Mouse (Mus musculus) retina, adult 2 months (tissue): ENCODE measurements at regions not wholly inside any gene's neighbourhood (a gene's known extent, or its start where the extent isn't known, plus 50 kb on each side); places are given as distances from the start of the nearest gene placed in this dataset.

Source experiments
- DNase-seq: peaks from one replicate; pipeline ENCODE4 v3.0.0-alpha.2; 2012; ENCODE audit warnings: low read depth, low spot score

- DNase-seq, result no peak
Observed at GRCm38 (mm10) chr12:27283964-27284363, 58.4 kb downstream of the Sox11 start.

- DNase-seq, result no peak
Observed at GRCm38 (mm10) chr12:27261965-27262364, 80.4 kb downstream of the Sox11 start.

- no peak for DNase-seq
Observed at GRCm38 (mm10) chr12:27254125-27254524, 88.2 kb downstream of the Sox11 start.

GRCm38 (mm10) chr12:27251521-27251920, 90.9 kb downstream of the Sox11 start:
- DNase-seq, result no peak

- no peak for DNase-seq
Observed at GRCm38 (mm10) chr12:27248545-27248855, 93.9 kb downstream of the Sox11 start.

GRCm38 (mm10) chr12:27247756-27248544, 94.4 kb downstream of the Sox11 start:
- DNase-seq, result no peak

GRCm38 (mm10) chr12:27235748-27236147, 106.6 kb downstream of the Sox11 start:
- DNase-seq, result no peak

GRCm38 (mm10) chr12:27221541-27221940, 120.8 kb downstream of the Sox11 start:
- no peak for DNase-seq

- no peak for DNase-seq
Observed at GRCm38 (mm10) chr12:27201191-27201590, 141.2 kb downstream of the Sox11 start.

GRCm38 (mm10) chr12:27194001-27194400, 148.4 kb downstream of the Sox11 start:
- no peak for DNase-seq

GRCm38 (mm10) chr12:27191916-27192315, 150.5 kb downstream of the Sox11 start:
- DNase-seq, result no peak

GRCm38 (mm10) chr12:27187480-27187879, 154.9 kb downstream of the Sox11 start:
- no peak for DNase-seq

- no peak for DNase-seq
Observed at GRCm38 (mm10) chr12:27182397-27183375, 159.7 kb downstream of the Sox11 start.

GRCm38 (mm10) chr12:27173561-27173960, 168.8 kb downstream of the Sox11 start:
- DNase-seq, result no peak

- no peak for DNase-seq
Observed at GRCm38 (mm10) chr12:27173151-27173550, 169.2 kb downstream of the Sox11 start.

- no peak for DNase-seq
Observed at GRCm38 (mm10) chr12:27171595-27171994, 170.8 kb downstream of the Sox11 start.

GRCm38 (mm10) chr12:27164920-27165504, 177.4 kb downstream of the Sox11 start:
- DNase-seq, result no peak

- DNase-seq, result no peak
Observed at GRCm38 (mm10) chr12:27160063-27160686, 182.2 kb downstream of the Sox11 start.

GRCm38 (mm10) chr12:27159416-27160062, 182.8 kb downstream of the Sox11 start:
- no peak for DNase-seq

- no peak for DNase-seq
Observed at GRCm38 (mm10) chr12:27150871-27151853, 191.2 kb downstream of the Sox11 start.
